11 mouse cellular contexts compared by ENCODE assay signal in the genomic region with DNA sequence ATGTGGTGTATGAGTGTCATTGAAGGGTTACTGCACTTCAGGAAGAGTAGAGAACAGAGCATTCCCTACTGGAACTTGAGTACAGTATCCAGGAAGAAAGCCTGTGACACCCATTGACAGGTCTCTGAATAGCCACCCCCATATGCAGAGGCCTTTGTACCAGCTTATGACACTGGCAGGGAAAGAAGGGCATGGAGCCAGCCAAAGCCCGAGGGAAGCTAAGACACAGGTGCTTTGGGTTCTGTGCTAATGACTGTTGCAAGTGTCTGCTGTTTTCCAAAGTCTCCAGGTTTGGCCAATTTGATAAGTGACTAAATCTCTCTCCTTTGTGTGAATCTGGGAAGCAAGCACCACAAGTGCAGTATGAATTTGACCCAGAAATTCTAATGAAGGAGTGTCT.
"Had no signal": no experiment of that assay in that cellular context is flagged by ENCODE, and none has a peak within 500 bp of the region (broad histone marks: within the 10 kb centered on the region; RNA-seq: fewer than 3 reads in every experiment).

No protein-coding gene starts in this region.

- DNase-seq: kidney, postnatal 10 days; kidney, postnatal 36 days; layer of hippocampus, postnatal 36 days; liver; lung, adult 18-20 months; lung, postnatal 10 days; lung, postnatal 36 days; retina, postnatal 1 day; right cerebral cortex, postnatal 25 days; spleen, adult 18-20 months; thymus, postnatal 36 days had no signal
